In the genomic region with DNA sequence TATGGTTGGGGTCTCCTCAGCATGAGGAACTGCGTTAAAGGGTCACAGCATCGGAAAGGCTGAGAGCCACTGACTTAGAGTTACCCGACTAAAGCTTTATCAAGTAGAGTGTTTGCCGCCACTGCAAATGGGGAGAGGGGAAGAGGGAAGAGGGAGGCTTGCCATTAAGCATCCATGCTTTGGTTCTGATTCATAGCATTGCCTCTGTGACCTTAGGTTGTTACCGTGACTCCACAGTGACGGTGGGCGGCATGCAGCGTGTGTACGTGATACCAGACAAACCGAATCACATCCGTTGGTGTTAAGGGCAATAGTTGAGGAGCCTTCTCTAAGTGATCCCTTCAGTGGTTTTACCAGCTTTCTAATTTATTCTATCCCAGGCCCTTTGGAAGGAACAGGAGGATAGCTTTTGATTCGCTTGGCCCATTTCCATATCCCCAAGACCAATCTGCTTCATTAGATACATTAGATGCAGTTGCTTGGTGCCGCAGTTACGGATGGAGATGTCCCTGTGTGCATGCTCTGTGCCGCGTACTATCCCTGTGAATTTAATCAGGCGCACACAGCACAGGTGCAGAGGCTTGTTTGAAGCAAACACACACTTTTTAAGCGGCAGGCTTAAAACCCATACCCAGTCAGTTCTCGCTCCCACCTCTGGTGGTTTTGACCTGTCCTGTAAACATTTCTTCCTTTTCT, we compare ENCODE assay signal across 14 mouse cellular contexts.
"Had no signal": no experiment of that assay in that cellular context is flagged by ENCODE, and none has a peak within 500 bp of the region (broad histone marks: within the 10 kb centered on the region; RNA-seq: fewer than 3 reads in every experiment).

No protein-coding gene starts in this region.

- ATAC-seq: lung, postnatal 0 days had no signal

- H3K4me1 ChIP-seq: midbrain, embryonic 12.5 days; stomach, embryonic 15.5 days had no signal

- H3K36me3 ChIP-seq: limb, embryonic 10.5 days; liver, embryonic 15.5 days; midbrain, embryonic 12.5 days; stomach, embryonic 15.5 days had no signal

- DNase-seq: kidney, adult 8-10 months; kidney, postnatal 25 days; layer of hippocampus, adult 9-11 months; lung, adult 2 months; lung, postnatal 36 days; right cerebral cortex, postnatal 14 days; thymus, adult 2 months; thymus, postnatal 36 days had no signal

- H3K4me2 ChIP-seq: liver, embryonic 11.5 days; liver, embryonic 15.5 days; midbrain, embryonic 12.5 days; stomach, embryonic 15.5 days had no signal

- H3K27ac ChIP-seq: limb, embryonic 10.5 days; liver, embryonic 15.5 days; midbrain, embryonic 12.5 days; stomach, embryonic 15.5 days had no signal

- H3K4me3 ChIP-seq: limb, embryonic 10.5 days; liver, embryonic 15.5 days; midbrain, embryonic 12.5 days; stomach, embryonic 15.5 days had no signal

- H3K9me3 ChIP-seq: limb, embryonic 10.5 days; liver, embryonic 15.5 days; midbrain, embryonic 12.5 days; stomach, embryonic 15.5 days had no signal

- H3K9ac ChIP-seq: liver, embryonic 15.5 days; midbrain, embryonic 12.5 days; stomach, embryonic 15.5 days had no signal

- H3K27me3 ChIP-seq: stomach, embryonic 15.5 days had no signal
